Mouse (Mus musculus) kidney, postnatal 0 days (tissue): ENCODE results near the gene Pvr. TPM values are rescaled to one million over a fixed set of nuclear protein-coding genes. Genes with fewer than 3 reads are reported as not detected.

Experiments used
- ATAC-seq: fragments of 200-750 bp; cut with Nextera tagmentation; replicated peaks from 2 replicates; pipeline ENCODE4 v1.8.0; 2017; ENCODE audit warnings: low read depth, moderate number of reproducible peaks, moderate TSS enrichment, moderate library complexity; ENCODE audit not compliant: low FRiP score
- DNase-seq: peaks from one replicate; pipeline ENCODE4 v3.0.0-alpha.2; 2016; ENCODE audit warnings: low spot score
- H3K27ac ChIP-seq: fragments of 300-500 bp; sonication (generic); 2 replicates; pipeline ENCODE4 v1.5.1; 2014; ENCODE audit warnings: mild to moderate bottlenecking
- H3K27me3 ChIP-seq: fragments of 300-500 bp; sonication (generic); 2 replicates; pipeline ENCODE4 v1.6.1; 2014; ENCODE audit warnings: low read length, mixed read lengths; ENCODE audit not compliant: insufficient read depth
- H3K36me3 ChIP-seq: fragments of 300-500 bp; sonication (generic); 2 replicates; pipeline ENCODE4 v1.6.1; 2014; ENCODE audit warnings: low read length, mixed read lengths; ENCODE audit not compliant: insufficient read depth
- H3K4me1 ChIP-seq: fragments of 300-500 bp; sonication (generic); replicated peaks from 2 replicates; pipeline ENCODE4 v1.6.1; 2014; ENCODE audit warnings: antibody characterized with exemption, low read length, mixed read lengths; ENCODE audit not compliant: insufficient read depth
- H3K4me2 ChIP-seq: fragments of 300-500 bp; sonication (generic); 2 replicates; pipeline ENCODE4 v1.6.1; 2014; ENCODE audit warnings: mild to moderate bottlenecking, low read length, moderate library complexity, mixed read lengths
- H3K4me3 ChIP-seq: fragments of 300-500 bp; sonication (generic); replicated peaks from 2 replicates; pipeline ENCODE4 v1.5.1; 2014; ENCODE audit warnings: low read depth, low read length
- H3K9ac ChIP-seq: fragments of 300-500 bp; sonication (generic); 2 replicates; pipeline ENCODE4 v1.6.1; 2014; ENCODE audit warnings: low read depth, low read length
- H3K9me3 ChIP-seq: fragments of 300-500 bp; sonication (generic); replicated peaks from 2 replicates; pipeline ENCODE4 v1.6.1; 2016; ENCODE audit warnings: low read length, inconsistent platforms, mixed read lengths
- CTCF ChIP-seq: IDR thresholded peaks from 2 replicates; pipeline ENCODE4 v1.5.1; 2016; ENCODE audit warnings: antibody characterized with exemption, low read depth, mild to moderate bottlenecking, moderate library complexity
- WGBS: fragments of 180-500 bp; shearing (Covaris S2); extraction: QIAGEN DNeasy Blood & Tissue Kit; methylation state at CpG from one replicate; pipeline ENCODE4 v1.1.7; 2014; 5-methylcytosine and 5-hydroxymethylcytosine counted together
- polyA plus RNA-seq: library from polyadenylated mRNA; unstranded; fragments of >200 nt; fragmentation: Nextera tagmentation; extraction: Ambion mirVana; gene quantifications from 2 replicates; pipeline ENCODE4 v1.2.1, GENCODE M21; 2015

The Pvr gene
- polyA plus RNA-seq, 1 experiment from 2014 or later: 7.3 TPM

GRCm38 (mm10) chr7:19911695-19912524 is 9.1 kb downstream of the Pvr start:
- H3K4me1 ChIP-seq: no peaks in the 10 kb centered on the region

GRCm38 (mm10) chr7:19911292-19911658 is 9.7 kb downstream of the Pvr start:
- no peak for ATAC-seq
- peaks cover 27% of the 10 kb centered on the region for H3K36me3 ChIP-seq

More at GRCm38 (mm10) chr7:19911695-19912524, 9.1 kb downstream of the Pvr start:
- WGBS: 89% methylated on average over 23 of the region's 23 CpGs
- H3K9me3 ChIP-seq: no peaks in the 10 kb centered on the region
- H3K27me3 ChIP-seq: no peaks in the 10 kb centered on the region
- DNase-seq: no peak
- H3K9ac ChIP-seq: no peak overlapping the region
- TF ChIP-seq CTCF: no peak
- H3K27ac ChIP-seq: no peak overlapping the region
- no peak for ATAC-seq
- no peak overlapping the region for H3K4me2 ChIP-seq
- H3K4me3 ChIP-seq: no peak overlapping the region
- peaks cover 30% of the 10 kb centered on the region for H3K36me3 ChIP-seq

GRCm38 (mm10) chr7:19910421-19911291 is 10.3 kb downstream of the Pvr start:
- Histone ChIP-seq H3K4me2 (no peak overlapping the region), H3K4me1 (no peaks in the 10 kb centered on the region), H3K27ac (no peak overlapping the region), H3K9ac (no peak overlapping the region), H3K36me3 (peaks cover 25% of the 10 kb centered on the region), H3K9me3 (no peaks in the 10 kb centered on the region), H3K27me3 (no peaks in the 10 kb centered on the region), H3K4me3 (no peak overlapping the region)
- ATAC-seq (peak; percentile 83), DNase-seq (peak; percentile 74)
- WGBS: 51% methylated on average over 21 of the region's 21 CpGs
- peak; percentile 87 for TF ChIP-seq CTCF

More at GRCm38 (mm10) chr7:19911292-19911658, 9.7 kb downstream of the Pvr start:
- DNase-seq: no peak
- Histone ChIP-seq H3K27ac (no peak overlapping the region), H3K4me2 (no peak overlapping the region), H3K9me3 (no peaks in the 10 kb centered on the region), H3K4me3 (no peak overlapping the region), H3K4me1 (no peaks in the 10 kb centered on the region), H3K27me3 (no peaks in the 10 kb centered on the region), H3K9ac (no peak overlapping the region)
- no peak for TF ChIP-seq CTCF
- 81% methylated on average over 6 of the region's 6 CpGs for WGBS

- DNase-seq (peak; percentile 36), ATAC-seq (no peak)
- H3K36me3 ChIP-seq: no peaks in the 10 kb centered on the region
- no peaks in the 10 kb centered on the region for H3K4me1 ChIP-seq
- TF ChIP-seq CTCF: peak; percentile 74
- 47% methylated on average over 8 of the region's 8 CpGs for WGBS
- no peaks in the 10 kb centered on the region for H3K27me3 ChIP-seq
- H3K4me2 ChIP-seq: no peak overlapping the region
- H3K9ac ChIP-seq: no peak overlapping the region
- no peak overlapping the region for H3K27ac ChIP-seq
- no peak overlapping the region for H3K4me3 ChIP-seq
- H3K9me3 ChIP-seq: no peaks in the 10 kb centered on the region
Observed at GRCm38 (mm10) chr7:19889881-19890280, 31.1 kb downstream of the Pvr start.

- Histone ChIP-seq H3K4me1 (no peaks in the 10 kb centered on the region), H3K27me3 (no peaks in the 10 kb centered on the region), H3K36me3 (no peaks in the 10 kb centered on the region), H3K4me3 (no peak within 1 kb of the TSS), H3K27ac (no peak within 1 kb of the TSS), H3K9me3 (no peaks in the 10 kb centered on the region), H3K9ac (no peak within 1 kb of the TSS), H3K4me2 (no peak within 1 kb of the TSS)
- no peak for TF ChIP-seq CTCF
- ATAC-seq (no peak), DNase-seq (no peak)
- 61% methylated on average over 7 of the region's 7 CpGs for WGBS
Observed at GRCm38 (mm10) chr7:19887849-19888248, 33.1 kb downstream of the Pvr start, which contains the start of gene Ceacam19. Gene Ceacam19 (minus strand): TSS chr7:19887965.

- no peak for DNase-seq
- Histone ChIP-seq H3K27me3 (no peaks in the 10 kb centered on the region), H3K9me3 (no peaks in the 10 kb centered on the region), H3K9ac (no peak overlapping the region), H3K36me3 (no peaks in the 10 kb centered on the region), H3K27ac (no peak overlapping the region), H3K4me1 (no peaks in the 10 kb centered on the region), H3K4me3 (no peak overlapping the region), H3K4me2 (no peak overlapping the region)
- no peak for ATAC-seq
- peak; percentile 16; the same call in 1 of the 2 replicates for TF ChIP-seq CTCF
- 86% methylated on average over 8 of the region's 8 CpGs for WGBS
Observed at GRCm38 (mm10) chr7:19880754-19881153, 40.2 kb downstream of the Pvr start.
